Mouse (Mus musculus): ENCODE results near the gene Gja8.

Gja8 gene

DNA sequence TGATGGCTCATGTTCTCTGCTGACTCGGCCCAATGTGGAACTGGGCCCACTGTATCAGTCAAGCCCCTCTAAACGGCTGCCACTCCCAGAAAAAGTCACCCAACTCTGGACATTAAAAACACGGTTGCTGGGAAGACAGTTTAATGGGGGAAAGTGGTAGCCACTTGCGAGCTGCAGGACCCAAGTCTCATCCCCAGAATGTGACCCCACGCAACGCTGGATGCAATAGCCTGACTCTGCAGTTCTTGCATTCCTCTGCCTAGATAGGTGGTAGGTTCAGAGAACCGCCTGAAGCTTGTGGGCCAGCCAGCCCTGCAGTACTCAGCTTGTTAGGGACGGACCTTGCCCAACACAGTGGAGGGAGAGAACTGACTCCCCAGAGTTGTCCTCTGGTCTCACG lies 46.3 kb downstream of the Gja8 start:
- no peak for DNase-seq (ENCODE audit: low read depth, low spot score)

DNA sequence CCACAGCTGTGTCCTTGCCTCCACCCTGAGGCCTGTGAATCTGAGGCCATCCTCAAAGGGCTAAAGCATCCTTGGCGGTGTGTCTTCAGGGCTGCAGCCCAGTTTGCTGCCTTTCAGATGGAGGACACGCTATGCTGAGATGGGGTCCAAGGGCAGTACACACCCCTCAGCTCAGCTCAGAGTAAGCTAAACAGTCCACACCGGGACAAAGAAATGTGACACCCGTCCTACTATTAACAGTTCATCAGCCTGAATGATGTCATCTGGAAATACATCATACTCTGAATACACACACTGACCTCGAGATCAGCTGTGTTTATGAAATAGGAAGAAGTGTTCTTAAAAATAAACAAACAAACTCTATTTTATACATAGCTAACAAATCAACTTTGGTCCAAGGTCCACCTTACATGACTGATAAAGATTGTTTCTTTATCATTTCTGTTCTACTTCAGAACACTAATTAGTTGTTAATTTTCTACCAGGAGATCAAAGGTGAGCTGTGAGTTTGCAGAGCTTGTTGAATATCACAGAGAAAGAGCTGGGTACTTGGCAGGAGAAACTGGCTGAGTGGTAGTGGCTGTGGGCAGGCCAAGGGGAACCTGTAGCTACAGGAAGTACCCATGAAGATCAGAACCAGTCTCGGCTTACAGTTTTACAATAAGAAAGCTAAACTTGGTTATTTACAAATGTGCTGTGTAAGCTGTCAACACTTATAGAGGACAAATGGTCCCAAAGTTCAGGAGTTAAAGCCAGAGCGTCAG lies 50.8 kb downstream of the Gja8 start:
- DNase-seq (ENCODE audit: low read depth, low spot score) = no peak

DNA sequence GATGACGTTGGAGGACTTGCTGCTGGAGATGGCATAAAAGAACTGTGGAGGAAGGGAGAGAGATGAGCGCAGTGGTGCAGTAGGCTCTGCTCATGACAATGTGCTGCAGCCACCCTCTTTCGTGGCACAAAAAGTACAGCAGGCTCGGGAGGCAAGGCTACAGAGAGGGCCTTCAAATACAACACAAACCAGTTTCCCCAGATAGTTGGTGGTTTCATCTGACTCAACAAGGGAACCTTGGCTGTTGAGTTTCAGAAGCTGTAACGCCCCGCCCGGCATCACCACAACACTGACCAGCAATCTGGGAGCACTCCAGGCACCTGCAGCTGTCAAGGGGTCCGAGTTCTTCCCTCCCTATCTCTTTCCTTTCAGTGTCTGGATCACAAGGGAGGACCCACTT lies 53.3 kb downstream of the Gja8 start:
- no peak for DNase-seq (ENCODE audit: low read depth, low spot score)

DNA sequence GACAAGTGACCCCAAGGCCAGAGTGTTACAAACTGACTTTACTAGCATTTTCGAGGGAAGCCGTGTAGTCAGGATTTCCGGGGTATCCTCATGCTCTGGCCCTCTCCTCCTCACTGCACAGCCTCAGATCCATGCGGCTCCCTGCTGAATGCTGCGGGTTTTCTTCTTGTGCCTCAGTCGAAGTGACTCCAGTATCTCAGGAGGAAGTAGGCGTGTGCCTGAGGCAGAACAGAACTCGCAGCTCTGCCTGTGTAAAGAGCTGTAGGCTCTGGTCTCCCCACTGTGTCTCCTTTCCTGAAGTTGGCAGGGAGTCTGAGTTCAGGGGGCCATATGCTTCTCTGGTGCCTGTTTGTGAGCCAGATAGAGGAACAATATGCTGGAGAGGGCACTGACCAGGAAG lies 54.8 kb downstream of the Gja8 start:
- DNase-seq (ENCODE audit: low read depth, low spot score) = no peak

DNA sequence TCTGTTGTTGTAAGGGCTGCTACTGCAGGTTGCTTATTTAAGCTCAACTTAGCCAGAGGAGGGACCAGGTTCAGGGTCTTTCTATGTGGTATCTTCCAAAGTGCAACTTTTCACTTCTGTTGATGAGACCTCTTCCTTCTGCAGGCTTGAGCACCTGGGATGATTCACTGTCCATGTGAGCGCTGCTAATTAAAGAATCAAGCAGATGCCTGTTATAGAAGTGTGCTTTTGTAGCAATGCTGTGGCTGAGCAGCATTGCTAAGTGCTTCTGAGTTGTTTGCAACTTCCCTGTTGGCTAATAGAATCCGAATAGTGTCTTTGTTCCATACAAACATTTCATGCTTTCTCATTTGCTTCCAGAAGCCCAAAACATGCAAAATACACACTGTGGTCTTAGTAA lies 55.5 kb downstream of the Gja8 start:
- no peak for DNase-seq (ENCODE audit: low read depth, low spot score)

DNA sequence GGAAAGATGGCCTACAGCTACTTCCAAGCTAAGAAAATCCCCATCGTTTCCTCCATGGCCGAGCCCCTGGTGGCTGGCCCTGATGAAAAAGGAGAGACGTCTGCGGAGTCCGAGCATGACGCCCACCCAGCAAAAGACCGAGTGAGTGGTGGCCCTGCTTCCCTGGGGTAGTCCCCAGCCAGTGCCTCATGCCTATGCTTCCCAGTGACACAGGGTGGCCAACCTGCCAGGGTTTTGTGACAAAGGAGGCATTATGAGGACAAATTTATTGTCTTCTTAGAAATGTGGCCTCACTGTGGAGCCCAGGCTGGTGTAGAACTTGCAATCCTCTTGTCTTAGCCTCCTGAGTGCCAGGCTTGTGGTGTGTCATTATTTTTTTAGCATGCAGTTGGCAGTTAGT lies 56.7 kb downstream of the Gja8 start:
- DNase-seq (ENCODE audit: low read depth, low spot score) = no peak

DNA sequence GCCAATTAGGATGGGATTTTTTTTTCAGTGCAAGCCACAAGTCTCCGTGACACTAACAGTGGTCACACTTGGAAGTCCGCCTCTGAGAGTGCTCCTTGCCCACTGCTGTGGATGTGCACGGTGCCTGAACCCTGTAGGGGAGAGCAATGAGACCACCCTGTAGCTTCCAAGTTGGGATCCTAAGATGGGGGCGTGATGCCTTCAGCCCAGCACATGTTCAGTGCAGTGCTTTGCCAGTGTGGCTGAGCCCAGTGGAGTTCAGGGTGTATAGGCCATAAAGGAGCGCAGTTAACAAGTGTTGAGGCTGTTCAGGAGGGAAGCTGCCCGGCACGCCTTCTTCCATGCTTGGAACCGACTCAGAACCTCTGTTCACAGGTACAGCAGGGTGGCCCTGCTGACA lies 57.3 kb downstream of the Gja8 start:
- no peak for DNase-seq (ENCODE audit: low read depth, low spot score)

DNA sequence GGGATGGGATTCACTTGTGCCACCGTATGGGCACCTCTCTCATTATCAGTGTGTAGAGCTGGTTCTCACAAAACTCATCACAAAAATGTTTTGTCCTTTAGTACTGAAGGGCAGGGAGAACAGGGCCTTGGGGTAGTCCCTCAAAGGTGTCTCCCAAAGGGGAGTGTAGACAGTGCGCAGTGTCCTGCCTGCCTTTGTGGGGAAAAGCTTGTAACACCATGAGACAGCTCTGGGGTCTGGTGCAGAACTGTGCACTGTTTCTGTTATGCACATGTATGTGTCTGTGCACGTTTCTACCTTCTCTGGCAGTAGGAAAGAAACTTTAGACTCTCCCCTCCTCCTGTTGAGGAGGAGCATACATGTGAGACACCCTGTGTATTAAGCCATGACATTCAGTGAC lies 58.0 kb downstream of the Gja8 start:
- DNase-seq (ENCODE audit: low read depth, low spot score) = no peak
